Mouse (Mus musculus): ENCODE results near the gene Ap3d1.

The Ap3d1 gene

DNA sequence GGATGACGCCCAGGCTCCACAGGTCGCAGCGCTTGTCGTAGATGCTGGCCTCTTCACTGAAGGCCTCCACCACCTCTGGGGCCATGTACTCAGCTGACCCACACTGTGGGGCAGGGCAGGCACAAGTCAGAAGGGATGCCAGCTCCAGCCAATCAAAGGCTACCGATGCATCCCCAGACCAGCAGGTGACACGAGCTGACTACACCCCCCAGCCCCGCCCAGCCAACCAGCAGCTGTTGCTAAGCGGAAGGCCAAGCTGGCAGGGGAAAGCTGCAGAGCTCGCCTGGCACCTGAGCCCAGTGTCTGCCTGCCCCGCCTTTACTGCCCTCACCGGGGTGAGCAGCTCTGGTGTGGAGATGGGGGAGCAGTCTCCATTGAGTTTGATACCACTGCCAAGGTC is 73.5 kb downstream of the Ap3d1 start:
- no peak for DNase-seq (ENCODE audit: low read depth, low spot score)

DNA sequence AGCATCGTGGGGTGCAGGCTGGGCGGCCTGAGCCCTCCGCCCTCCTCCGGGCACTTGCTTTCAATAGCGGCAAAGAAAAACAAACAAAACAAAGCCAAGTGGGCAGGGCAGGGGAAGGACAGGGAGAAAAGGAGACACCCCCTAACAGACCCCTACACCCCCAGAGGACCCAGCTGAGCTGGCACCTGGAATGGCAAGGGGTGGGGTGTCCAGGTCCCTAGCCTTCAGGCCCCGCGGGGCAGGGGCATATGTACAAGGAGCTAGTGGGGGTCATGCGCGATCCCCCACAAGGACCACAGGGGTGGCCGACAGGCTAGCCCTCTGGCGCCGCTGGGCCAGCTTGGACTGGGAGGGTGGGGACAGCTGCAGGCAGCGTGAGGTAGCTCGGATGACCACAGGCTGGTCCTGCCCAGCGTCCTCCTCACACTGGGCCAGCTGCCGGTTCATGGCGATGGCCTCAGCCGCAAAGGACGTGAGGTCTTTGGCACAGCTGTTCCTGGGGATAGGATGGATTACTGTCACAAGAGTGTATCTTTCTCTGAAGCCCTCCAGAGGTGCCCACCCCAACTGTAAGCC is 75.1 kb downstream of the Ap3d1 start:
- no peak for DNase-seq (ENCODE audit: low read depth, low spot score)

DNA sequence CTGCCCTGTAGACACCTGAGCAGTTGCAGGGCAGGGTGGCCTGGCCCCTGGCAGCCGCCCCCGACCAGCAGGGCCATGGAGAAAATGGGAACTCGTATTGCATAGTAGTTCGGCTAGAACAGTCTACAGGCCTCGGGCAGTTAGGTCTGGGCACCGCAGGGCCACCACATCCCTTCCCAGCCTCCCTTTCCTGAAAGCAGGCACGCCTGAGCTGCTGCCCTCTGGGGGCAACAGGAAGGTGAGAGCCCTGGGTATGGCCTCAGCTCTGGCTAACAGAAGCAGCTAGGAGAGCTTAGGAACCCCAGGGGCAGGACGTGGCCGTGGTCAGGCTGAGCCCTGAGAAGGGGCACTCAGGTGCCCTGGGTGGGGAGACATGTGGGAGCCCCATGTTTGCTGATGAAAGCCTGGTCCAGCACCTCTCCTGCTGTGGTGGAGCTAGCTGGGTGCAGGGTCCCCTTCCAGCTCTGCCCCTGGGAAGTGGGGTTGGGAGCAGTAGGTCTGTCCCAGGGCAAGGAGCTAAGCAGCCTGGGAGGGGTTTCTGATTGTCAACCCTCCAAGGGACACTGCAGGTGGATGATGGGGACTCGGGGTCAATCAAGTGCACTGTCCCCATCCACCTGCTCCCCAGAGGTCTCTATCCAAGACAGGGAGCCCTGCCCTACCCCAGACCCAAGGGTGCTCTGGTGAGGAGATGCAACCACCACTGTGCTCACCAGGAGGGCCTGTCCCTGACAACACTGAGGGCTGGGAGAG is 75.9 kb downstream of the Ap3d1 start:
- DNase-seq (ENCODE audit: low read depth, low spot score): no peak

DNA sequence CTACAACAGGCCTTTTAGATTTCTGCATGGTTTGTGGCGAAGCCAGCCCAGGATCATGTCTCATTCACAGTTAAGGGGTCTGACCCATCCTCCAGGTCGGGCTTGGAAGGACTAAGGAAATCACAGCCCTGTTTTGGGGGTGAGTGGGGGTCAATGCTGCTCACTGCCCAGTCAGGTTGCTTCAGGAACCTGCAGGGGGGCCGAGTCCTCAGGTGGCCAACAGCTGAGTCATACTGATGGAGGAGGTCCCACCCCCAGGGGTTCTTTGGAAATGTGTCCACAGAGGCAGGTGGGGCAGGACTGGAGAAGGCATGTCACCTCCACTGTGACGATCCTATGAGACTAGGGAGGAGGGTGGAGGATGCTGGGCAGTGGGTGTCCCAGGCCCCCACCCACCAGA is 76.6 kb downstream of the Ap3d1 start:
- no peak for DNase-seq (ENCODE audit: low read depth, low spot score)

DNA sequence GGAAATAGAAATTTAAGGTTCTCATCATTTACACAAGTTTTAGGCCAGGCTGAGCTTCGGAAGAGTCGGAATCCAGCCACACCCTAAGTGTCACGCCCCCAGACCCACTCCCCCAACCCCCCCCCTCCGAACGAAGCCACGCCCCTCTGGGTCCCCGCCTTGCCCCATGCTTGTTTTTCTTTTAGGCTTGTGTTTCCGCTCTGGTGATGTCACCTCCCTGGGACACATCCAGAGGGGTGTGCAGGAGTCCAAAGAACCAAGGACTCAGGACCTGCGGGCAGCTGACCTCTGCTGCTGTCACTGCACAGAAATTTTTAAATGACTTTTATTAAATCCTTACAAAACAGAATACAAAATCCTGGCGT is 77.1 kb downstream of the Ap3d1 start:
- DNase-seq (ENCODE audit: low read depth, low spot score): no peak

DNA sequence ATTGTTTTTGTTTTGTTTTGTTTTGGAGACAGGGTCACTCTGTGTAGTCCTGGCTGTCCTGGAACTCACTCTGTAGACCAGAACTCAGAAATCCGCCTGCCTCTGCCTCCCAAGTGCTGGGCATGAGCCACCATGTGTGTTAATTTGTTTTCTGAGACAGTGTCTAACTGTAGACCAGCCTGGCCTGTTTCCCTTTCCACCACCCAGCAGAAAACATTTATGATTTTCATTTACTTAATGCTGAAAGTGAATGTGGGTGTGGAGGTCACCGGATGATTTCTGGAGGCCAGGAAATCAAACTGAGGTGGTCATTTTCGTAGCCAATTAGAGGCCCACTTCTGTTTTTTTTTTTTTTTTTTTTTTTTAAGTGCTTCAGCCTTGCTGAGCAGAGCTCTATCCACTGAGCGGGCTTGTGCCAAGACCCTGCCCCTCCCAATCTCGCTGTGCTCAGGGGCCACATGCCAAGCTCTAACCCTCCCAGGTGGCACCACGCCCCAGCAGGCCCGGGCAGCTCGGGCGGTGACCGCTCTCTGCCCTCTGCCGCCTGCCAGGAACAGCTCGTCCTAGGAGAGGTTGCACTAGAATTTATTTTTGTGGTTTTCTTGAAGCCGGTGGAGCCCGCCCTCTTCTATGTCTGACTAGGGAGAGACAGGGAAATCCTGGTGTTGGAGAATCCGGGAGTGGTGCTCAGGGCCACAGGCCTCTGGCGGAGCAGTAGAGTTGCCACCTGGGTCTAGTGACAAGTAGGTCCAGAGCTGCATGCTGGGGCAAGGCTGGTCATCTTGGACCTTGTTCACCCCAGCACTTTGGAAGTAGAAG is 77.7 kb downstream of the Ap3d1 start:
- no peak for DNase-seq (ENCODE audit: low read depth, low spot score)

DNA sequence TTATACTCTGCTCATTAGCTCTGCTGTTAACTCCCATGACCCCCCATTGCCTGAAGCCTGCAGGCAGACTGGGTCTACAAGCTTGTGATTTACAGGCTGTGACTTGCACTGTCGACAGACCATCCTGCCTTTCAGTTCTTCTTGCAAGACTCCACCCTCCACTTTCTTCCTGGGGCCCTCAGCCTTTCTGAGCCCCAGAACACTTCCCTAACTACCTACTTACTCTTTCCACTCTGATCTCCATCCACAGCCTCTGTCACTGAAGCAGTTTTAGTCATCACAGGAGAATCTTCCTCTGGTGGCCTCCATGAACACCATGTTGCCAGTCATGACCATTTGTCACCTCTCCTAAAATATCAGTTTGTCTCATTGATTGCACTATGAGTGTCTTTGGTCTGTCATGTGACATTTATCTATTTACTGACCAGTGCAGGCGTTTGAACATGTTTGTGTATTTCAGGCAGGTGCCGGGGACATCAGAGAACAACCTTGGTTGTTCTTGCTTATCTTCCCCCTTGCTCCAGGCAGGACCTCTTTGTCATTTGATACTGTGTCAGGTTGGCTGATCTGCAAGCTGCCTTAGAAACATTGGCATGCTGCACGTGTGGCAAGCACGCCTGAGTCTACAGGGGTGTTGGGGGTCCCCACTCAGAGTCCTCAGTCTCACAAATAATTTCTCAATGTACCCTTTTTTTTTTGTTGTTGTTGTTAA is 78.4 kb downstream of the Ap3d1 start:
- DNase-seq (ENCODE audit: low read depth, low spot score): no peak

DNA sequence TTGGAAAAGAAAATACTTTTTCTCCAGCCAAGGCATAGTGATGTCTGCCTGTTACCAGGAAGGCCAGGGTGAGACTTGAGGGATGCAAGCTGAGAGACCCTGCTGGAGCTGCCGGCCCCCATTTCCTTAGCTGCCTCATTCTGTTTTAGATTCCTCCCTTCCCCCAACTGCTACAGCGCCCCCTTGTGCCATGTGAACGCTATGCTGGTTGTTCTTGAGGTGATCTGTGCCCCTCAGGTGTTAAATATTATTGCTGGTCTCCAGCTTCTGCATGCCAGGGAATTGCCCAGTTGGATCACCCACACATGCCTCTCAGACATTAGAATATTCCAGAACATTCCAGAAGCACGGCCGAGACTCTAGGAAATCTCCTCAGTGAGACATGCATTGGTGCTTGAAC is 80.9 kb downstream of the Ap3d1 start:
- DNase-seq (ENCODE audit: low read depth, low spot score): peak; percentile 62

DNA sequence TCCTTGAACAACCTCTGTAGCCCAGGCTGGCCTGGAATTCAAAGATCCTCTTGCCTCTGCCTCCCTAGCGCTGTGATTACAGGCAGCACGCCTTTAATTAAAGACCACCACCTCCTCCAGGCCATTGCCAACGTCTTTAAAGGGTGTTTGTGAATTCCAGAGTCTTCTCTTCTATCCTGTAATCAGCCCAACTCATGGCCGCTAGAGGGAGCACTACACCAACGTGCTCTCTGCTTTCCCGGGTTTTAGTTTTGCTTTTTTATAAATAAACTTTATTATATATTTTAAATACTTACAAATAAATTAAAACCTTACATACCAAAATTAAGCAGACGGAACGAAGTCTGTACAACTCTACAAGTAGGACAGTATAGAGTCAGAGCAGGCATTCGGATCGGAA is 82.9 kb downstream of the Ap3d1 start:
- DNase-seq (ENCODE audit: low read depth, low spot score): peak; percentile 71

DNA sequence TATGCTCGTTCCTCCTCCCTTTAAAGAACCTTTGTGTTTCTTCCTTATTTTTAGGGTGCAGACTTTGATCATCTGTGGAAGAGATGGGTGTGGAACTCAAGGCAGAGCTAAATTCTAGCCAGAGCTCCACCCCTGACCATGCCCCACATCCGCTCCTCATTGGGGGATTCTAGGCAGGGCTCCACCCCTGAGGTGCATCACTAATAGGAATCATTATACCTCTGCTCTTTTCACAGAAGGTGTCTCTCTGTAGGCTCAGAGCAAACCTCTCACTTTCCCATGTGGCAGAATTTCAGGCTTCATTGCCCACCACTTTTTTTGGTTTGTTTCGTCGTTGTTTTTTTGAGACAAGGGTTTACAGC is 83.2 kb downstream of the Ap3d1 start:
- DNase-seq (ENCODE audit: low read depth, low spot score): no peak

DNA sequence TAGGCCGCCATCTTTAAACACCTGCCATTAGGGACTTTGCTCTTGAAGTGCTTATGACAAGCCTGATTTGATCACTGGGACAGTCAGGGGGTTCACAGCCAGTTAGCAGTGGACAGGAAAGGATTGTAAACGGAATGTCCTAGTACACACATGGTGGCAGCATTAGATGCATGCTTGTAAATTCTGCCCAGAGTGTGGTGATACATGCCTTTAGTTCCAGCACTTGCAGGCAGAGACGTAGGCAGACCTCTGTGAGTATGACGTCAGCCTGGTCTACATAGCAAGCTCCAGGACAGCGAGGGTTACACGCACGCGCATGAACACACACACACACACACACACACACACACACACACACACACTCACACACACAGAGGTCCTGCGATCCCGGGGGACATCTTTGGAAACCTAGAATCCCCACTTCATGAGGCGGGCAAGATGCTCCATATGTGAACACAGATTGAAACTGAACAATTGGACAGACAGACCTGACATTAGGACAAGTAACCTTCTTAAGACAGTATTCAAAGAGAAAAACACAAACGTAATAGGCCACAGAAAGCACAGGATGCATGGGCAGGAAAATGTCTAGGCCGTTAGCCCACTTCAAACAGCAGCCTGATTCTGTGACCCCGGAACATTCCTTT is 83.7 kb downstream of the Ap3d1 start:
- no peak for DNase-seq (ENCODE audit: low read depth, low spot score)

All from c-Kit-negative CD71-positive TER-119-positive erythroid progenitor cells, embryonic 14.5 days (primary cell).